Mouse (Mus musculus): ENCODE data around the gene Tbx10. TPM values are rescaled to one million over a fixed set of nuclear protein-coding genes. Genes with fewer than 3 reads are reported as not detected.
"Not testable (repeated sequence)": the region's sequence is repeated elsewhere in the genome, so short reads cannot be mapped to it uniquely, and the experiment has no call there.

The Tbx10 gene
- polyA plus RNA-seq, 1 experiment from 2014 or later, result not detected

GRCm38 (mm10) chr19:3955033-3955432 lies 37.5 kb upstream of the Tbx10 start:
- Histone ChIP-seq H3K36me3 (ENCODE audit: control insufficient read depth, insufficient read depth) (no peaks in the 10 kb centered on the region), H3K9ac (ENCODE audit: low read length) (no peak overlapping the region), H3K4me2 (ENCODE audit: low read depth, low read length) (no peak overlapping the region), H3K4me3 (ENCODE audit: low read length) (no peak overlapping the region), H3K4me1 (ENCODE audit: control insufficient read depth, insufficient read depth, low read length) (0 out of 2 replicates have a peak, but pooled peaks cover 3% of the 10 kb centered on the region), H3K9me3 (replicated peaks; ENCODE audit: control insufficient read depth, low read length) (no peaks in the 10 kb centered on the region), H3K27me3 (ENCODE audit: control insufficient read depth, insufficient read depth, low read length) (no peaks in the 10 kb centered on the region), H3K27ac (ENCODE audit: low read length) (no peak overlapping the region)
- no peak for ATAC-seq (replicated peaks; ENCODE audit: extremely low read depth, insufficient read depth, low FRiP score)
- WGBS, result 81% methylated on average over 3 of the region's 3 CpGs

- no peaks in the 10 kb centered on the region for H3K36me3 ChIP-seq (ENCODE audit: control insufficient read depth, insufficient read depth)
- no peak overlapping the region for H3K4me3 ChIP-seq (ENCODE audit: low read length)
- H3K27me3 ChIP-seq (ENCODE audit: control insufficient read depth, insufficient read depth, low read length), result no peaks in the 10 kb centered on the region
- H3K4me1 ChIP-seq (ENCODE audit: control insufficient read depth, insufficient read depth, low read length), result 0 out of 2 replicates have a peak, but pooled peaks cover 3% of the 10 kb centered on the region
- no peak overlapping the region for H3K9ac ChIP-seq (ENCODE audit: low read length)
- H3K9me3 ChIP-seq (replicated peaks; ENCODE audit: control insufficient read depth, low read length), result no peaks in the 10 kb centered on the region
- 23% methylated on average over 4 of the region's 4 CpGs for WGBS
- no peak for ATAC-seq (replicated peaks; ENCODE audit: extremely low read depth, insufficient read depth, low FRiP score)
- H3K4me2 ChIP-seq (ENCODE audit: low read depth, low read length), result no peak overlapping the region
- H3K27ac ChIP-seq (ENCODE audit: low read length), result no peak overlapping the region
Observed at GRCm38 (mm10) chr19:3955804-3956203, 36.7 kb upstream of the Tbx10 start.

GRCm38 (mm10) chr19:3957296-3958036 lies 35.1 kb upstream of the Tbx10 start:
- not testable (repeated sequence) for H3K9me3 ChIP-seq (replicated peaks; ENCODE audit: control insufficient read depth, low read length); H3K4me1 ChIP-seq (ENCODE audit: control insufficient read depth, insufficient read depth, low read length); H3K27me3 ChIP-seq (ENCODE audit: control insufficient read depth, insufficient read depth, low read length); H3K4me3 ChIP-seq (ENCODE audit: low read length); H3K9ac ChIP-seq (ENCODE audit: low read length); H3K4me2 ChIP-seq (ENCODE audit: low read depth, low read length); H3K36me3 ChIP-seq (ENCODE audit: control insufficient read depth, insufficient read depth); H3K27ac ChIP-seq (ENCODE audit: low read length); ATAC-seq (replicated peaks; ENCODE audit: extremely low read depth, insufficient read depth, low FRiP score)
- WGBS, result 77% methylated on average over 5 of the region's 5 CpGs

GRCm38 (mm10) chr19:3958470-3958869 lies 34.1 kb upstream of the Tbx10 start, which contains the start of gene Aldh3b3:
Aldh3b3 (plus strand) TSS chr19:3958645.
- WGBS, result 36% methylated on average over 4 of the region's 4 CpGs
- H3K4me3 ChIP-seq (ENCODE audit: low read length), result no peak within 1 kb of the TSS
- H3K9me3 ChIP-seq (replicated peaks; ENCODE audit: control insufficient read depth, low read length), result no peaks in the 10 kb centered on the region
- H3K9ac ChIP-seq (ENCODE audit: low read length), result no peak within 1 kb of the TSS
- H3K27me3 ChIP-seq (ENCODE audit: control insufficient read depth, insufficient read depth, low read length), result no peaks in the 10 kb centered on the region
- H3K36me3 ChIP-seq (ENCODE audit: control insufficient read depth, insufficient read depth), result no peaks in the 10 kb centered on the region
- H3K4me2 ChIP-seq (ENCODE audit: low read depth, low read length), result no peak within 1 kb of the TSS
- no peak within 1 kb of the TSS for H3K27ac ChIP-seq (ENCODE audit: low read length)
- H3K4me1 ChIP-seq (ENCODE audit: control insufficient read depth, insufficient read depth, low read length), result 0 out of 2 replicates have a peak, but pooled peaks cover 3% of the 10 kb centered on the region
- no peak; the same call in 1 of the 2 replicates for ATAC-seq (replicated peaks; ENCODE audit: extremely low read depth, insufficient read depth, low FRiP score)

- H3K9me3 ChIP-seq (replicated peaks; ENCODE audit: control insufficient read depth, low read length), result no peaks in the 10 kb centered on the region
- no peak for ATAC-seq (replicated peaks; ENCODE audit: extremely low read depth, insufficient read depth, low FRiP score)
- H3K4me2 ChIP-seq (ENCODE audit: low read depth, low read length), result no peak overlapping the region
- H3K27ac ChIP-seq (ENCODE audit: low read length), result no peak overlapping the region
- H3K9ac ChIP-seq (ENCODE audit: low read length), result no peak overlapping the region
- H3K36me3 ChIP-seq (ENCODE audit: control insufficient read depth, insufficient read depth), result no peaks in the 10 kb centered on the region
- no peak overlapping the region for H3K4me3 ChIP-seq (ENCODE audit: low read length)
- H3K4me1 ChIP-seq (ENCODE audit: control insufficient read depth, insufficient read depth, low read length), result 0 out of 2 replicates have a peak, but pooled peaks cover 3% of the 10 kb centered on the region
- H3K27me3 ChIP-seq (ENCODE audit: control insufficient read depth, insufficient read depth, low read length), result no peaks in the 10 kb centered on the region
Observed at GRCm38 (mm10) chr19:3959030-3959429, 33.5 kb upstream of the Tbx10 start.

GRCm38 (mm10) chr19:3960211-3960610 lies 32.3 kb upstream of the Tbx10 start:
- 0 out of 2 replicates have a peak, but pooled peaks cover 3% of the 10 kb centered on the region for H3K4me1 ChIP-seq (ENCODE audit: control insufficient read depth, insufficient read depth, low read length)
- H3K36me3 ChIP-seq (ENCODE audit: control insufficient read depth, insufficient read depth), result no peaks in the 10 kb centered on the region
- no peak overlapping the region for H3K27ac ChIP-seq (ENCODE audit: low read length)
- no peak overlapping the region for H3K9ac ChIP-seq (ENCODE audit: low read length)
- ATAC-seq (replicated peaks; ENCODE audit: extremely low read depth, insufficient read depth, low FRiP score), result no peak
- 83% methylated on average over 5 of the region's 5 CpGs for WGBS
- no peaks in the 10 kb centered on the region for H3K9me3 ChIP-seq (replicated peaks; ENCODE audit: control insufficient read depth, low read length)
- no peak overlapping the region for H3K4me3 ChIP-seq (ENCODE audit: low read length)
- H3K27me3 ChIP-seq (ENCODE audit: control insufficient read depth, insufficient read depth, low read length), result no peaks in the 10 kb centered on the region
- H3K4me2 ChIP-seq (ENCODE audit: low read depth, low read length), result no peak overlapping the region

GRCm38 (mm10) chr19:3961805-3962204 lies 30.7 kb upstream of the Tbx10 start:
- WGBS, result 67% methylated on average over 6 of the region's 6 CpGs
- not testable (repeated sequence) for H3K9me3 ChIP-seq (replicated peaks; ENCODE audit: control insufficient read depth, low read length); H3K27me3 ChIP-seq (ENCODE audit: control insufficient read depth, insufficient read depth, low read length); ATAC-seq (replicated peaks; ENCODE audit: extremely low read depth, insufficient read depth, low FRiP score); H3K27ac ChIP-seq (ENCODE audit: low read length); H3K4me3 ChIP-seq (ENCODE audit: low read length); H3K36me3 ChIP-seq (ENCODE audit: control insufficient read depth, insufficient read depth); H3K4me2 ChIP-seq (ENCODE audit: low read depth, low read length); H3K4me1 ChIP-seq (ENCODE audit: control insufficient read depth, insufficient read depth, low read length); H3K9ac ChIP-seq (ENCODE audit: low read length)

GRCm38 (mm10) chr19:3962469-3962868 lies 30.1 kb upstream of the Tbx10 start:
- no peak for ATAC-seq (replicated peaks; ENCODE audit: extremely low read depth, insufficient read depth, low FRiP score)

GRCm38 (mm10) chr19:3964030-3964429 lies 28.5 kb upstream of the Tbx10 start:
- H3K4me1 ChIP-seq (ENCODE audit: control insufficient read depth, insufficient read depth, low read length), result 0 out of 2 replicates have a peak, but pooled peaks cover 3% of the 10 kb centered on the region
- no peak overlapping the region for H3K27ac ChIP-seq (ENCODE audit: low read length)
- no peaks in the 10 kb centered on the region for H3K36me3 ChIP-seq (ENCODE audit: control insufficient read depth, insufficient read depth)
- H3K9me3 ChIP-seq (replicated peaks; ENCODE audit: control insufficient read depth, low read length), result no peaks in the 10 kb centered on the region
- 73% methylated on average over 4 of the region's 4 CpGs for WGBS
- no peak overlapping the region for H3K4me2 ChIP-seq (ENCODE audit: low read depth, low read length)
- ATAC-seq (replicated peaks; ENCODE audit: extremely low read depth, insufficient read depth, low FRiP score), result no peak
- no peak overlapping the region for H3K4me3 ChIP-seq (ENCODE audit: low read length)
- H3K9ac ChIP-seq (ENCODE audit: low read length), result no peak overlapping the region
- no peaks in the 10 kb centered on the region for H3K27me3 ChIP-seq (ENCODE audit: control insufficient read depth, insufficient read depth, low read length)

More at GRCm38 (mm10) chr19:3962469-3962868, 30.1 kb upstream of the Tbx10 start:
- H3K4me3 ChIP-seq (ENCODE audit: low read length), result no peak overlapping the region
- WGBS, result 19% methylated on average over 2 of the region's 2 CpGs
- H3K27ac ChIP-seq (ENCODE audit: low read length), result no peak overlapping the region
- no peaks in the 10 kb centered on the region for H3K27me3 ChIP-seq (ENCODE audit: control insufficient read depth, insufficient read depth, low read length)
- 0 out of 2 replicates have a peak, but pooled peaks cover 6% of the 10 kb centered on the region for H3K4me1 ChIP-seq (ENCODE audit: control insufficient read depth, insufficient read depth, low read length)
- H3K4me2 ChIP-seq (ENCODE audit: low read depth, low read length), result no peak overlapping the region
- H3K9ac ChIP-seq (ENCODE audit: low read length), result no peak overlapping the region
- H3K36me3 ChIP-seq (ENCODE audit: control insufficient read depth, insufficient read depth), result no peaks in the 10 kb centered on the region
- H3K9me3 ChIP-seq (replicated peaks; ENCODE audit: control insufficient read depth, low read length), result no peaks in the 10 kb centered on the region

All from heart, embryonic 16.5 days (tissue).